Mouse (Mus musculus): Measurements from ENCODE around the gene Ppp1r13b. TPM values are rescaled to one million over a fixed set of nuclear protein-coding genes. Genes with fewer than 3 reads are reported as not detected.
A peak's percentile ranks its signal among the peaks of the same experiment; 100 is the strongest.

Ppp1r13b gene
- total RNA-seq, 2 experiments from 2014 or later, result 7.1 to 8.2 TPM

- no peak for ATAC-seq (replicated peaks; ENCODE audit: low FRiP score, low TSS enrichment, poor library complexity, severe bottlenecking)
Observed at GRCm38 (mm10) chr12:111889251-111889650, 18.7 kb downstream of the Ppp1r13b start.

DNA sequence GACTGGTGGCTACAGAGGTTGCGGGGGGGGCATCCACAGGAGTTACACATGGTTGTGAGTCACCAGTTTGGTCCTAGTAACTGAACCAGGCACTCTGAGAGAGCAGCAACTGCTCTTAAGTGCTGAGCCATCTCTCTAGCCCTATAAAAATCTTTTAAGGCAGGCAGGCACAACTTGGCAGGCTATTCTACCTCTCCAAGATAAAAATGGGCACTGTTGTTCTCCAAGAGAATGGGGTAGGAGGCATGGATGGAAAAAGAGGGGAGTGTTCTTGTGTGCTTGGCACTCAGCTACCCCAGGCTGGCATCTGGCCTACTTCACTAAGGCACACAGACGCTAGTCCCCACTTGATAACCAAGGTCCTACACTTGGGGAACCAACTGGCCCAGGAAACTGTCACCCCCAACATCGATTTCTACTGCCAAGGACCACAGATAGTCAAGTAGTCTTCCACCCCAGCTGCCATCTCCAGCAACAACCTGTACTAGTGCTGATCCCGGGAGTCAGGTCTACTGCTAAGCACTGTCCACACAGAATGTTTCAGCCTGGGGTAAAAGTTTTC, 19.5 kb downstream of the Ppp1r13b start:
- ATAC-seq (replicated peaks; ENCODE audit: low FRiP score, low TSS enrichment, poor library complexity, severe bottlenecking), result peak; percentile 59

GRCm38 (mm10) chr12:111887005-111887404, 20.9 kb downstream of the Ppp1r13b start:
- 0 out of 2 replicates have a peak, but pooled peaks have one; percentile 42 for ATAC-seq (replicated peaks; ENCODE audit: low FRiP score, low TSS enrichment, poor library complexity, severe bottlenecking)

- no peak for ATAC-seq (replicated peaks; ENCODE audit: low FRiP score, low TSS enrichment, poor library complexity, severe bottlenecking)
Observed at GRCm38 (mm10) chr12:111882852-111883251, 25.1 kb downstream of the Ppp1r13b start.

DNA sequence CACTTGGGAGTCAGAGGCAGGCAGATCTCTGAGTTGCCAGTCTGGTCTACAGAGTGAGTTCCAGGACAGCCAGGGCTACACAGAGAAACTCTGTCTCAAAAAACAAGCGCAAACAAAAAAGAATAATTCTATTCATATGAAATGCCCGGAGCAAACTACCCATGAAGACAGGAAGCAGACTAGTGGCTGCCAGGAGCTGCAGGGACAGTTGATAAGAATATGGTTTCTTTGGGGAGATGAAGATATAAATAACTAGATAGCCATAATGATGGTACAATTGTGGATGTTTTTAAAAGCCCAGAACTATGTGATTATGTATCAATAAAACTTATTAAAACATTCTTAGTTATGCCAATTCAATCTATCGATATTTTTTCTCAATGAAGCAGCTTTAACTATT, 25.9 kb downstream of the Ppp1r13b start:
- 0 out of 2 replicates have a peak, but pooled peaks have one; percentile 40 for ATAC-seq (replicated peaks; ENCODE audit: low FRiP score, low TSS enrichment, poor library complexity, severe bottlenecking)

DNA sequence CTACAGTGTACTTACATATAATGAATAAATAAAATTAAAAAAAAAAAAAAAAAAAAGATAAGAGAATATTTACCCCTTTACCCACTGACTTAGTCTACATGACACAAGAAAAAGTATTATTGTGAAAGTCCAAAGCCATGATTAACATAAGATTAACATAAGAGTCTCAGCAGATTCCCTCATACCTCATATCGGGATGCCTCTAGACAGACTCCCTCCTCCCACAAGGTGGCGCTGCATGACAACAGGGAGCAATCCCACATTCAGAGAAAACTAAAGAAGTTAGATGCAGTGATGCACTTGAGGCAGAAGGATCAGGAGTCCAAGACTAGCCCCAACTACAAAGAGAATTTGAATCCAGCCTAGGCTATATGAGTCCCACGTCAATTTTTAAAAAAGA, 29.7 kb downstream of the Ppp1r13b start:
- ATAC-seq (replicated peaks; ENCODE audit: low FRiP score, low TSS enrichment, poor library complexity, severe bottlenecking), result peak; percentile 86

DNA sequence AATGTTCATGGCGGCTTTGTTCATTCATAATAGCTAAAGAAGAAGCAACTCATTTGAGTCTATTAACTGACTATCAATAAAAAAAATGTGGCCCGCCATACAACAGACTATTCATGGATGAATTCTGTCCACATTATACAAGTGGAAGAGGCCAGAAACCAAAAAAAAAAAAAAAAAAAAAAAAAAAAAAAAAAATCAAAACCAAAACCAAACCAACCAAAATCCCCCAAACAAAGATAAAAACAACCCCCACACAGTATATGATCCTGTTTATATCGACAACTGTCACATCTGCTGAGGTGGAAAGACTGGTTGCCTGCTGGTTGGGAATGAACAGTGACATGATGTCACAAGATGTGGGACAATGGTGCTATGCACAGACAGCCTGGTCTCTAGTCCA, 32.4 kb downstream of the Ppp1r13b start:
- no peak for ATAC-seq (replicated peaks; ENCODE audit: low FRiP score, low TSS enrichment, poor library complexity, severe bottlenecking)

GRCm38 (mm10) chr12:111874601-111875140, 33.2 kb downstream of the Ppp1r13b start:
- no peak for ATAC-seq (replicated peaks; ENCODE audit: low FRiP score, low TSS enrichment, poor library complexity, severe bottlenecking)

GRCm38 (mm10) chr12:111872079-111872478, 35.8 kb downstream of the Ppp1r13b start:
- ATAC-seq (replicated peaks; ENCODE audit: low FRiP score, low TSS enrichment, poor library complexity, severe bottlenecking), result peak; percentile 47

DNA sequence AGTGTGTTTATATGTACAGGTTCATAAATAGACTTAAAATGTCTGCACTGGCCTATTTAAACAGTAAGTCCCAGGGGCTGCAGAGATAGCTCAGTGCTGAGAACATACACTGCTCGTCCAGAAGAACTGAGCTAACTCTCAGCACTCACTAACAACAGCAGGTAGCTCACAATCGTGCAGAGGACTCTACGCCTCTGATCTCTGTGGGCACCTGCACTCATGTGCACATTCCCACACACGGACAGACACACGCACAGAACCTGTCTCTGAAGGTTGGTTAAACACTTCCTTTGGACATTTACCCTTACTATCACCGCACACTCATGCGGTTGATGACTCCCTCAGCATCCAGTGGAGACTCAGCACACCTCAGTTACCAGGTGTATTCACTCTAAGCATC, 37.1 kb downstream of the Ppp1r13b start:
- no peak for ATAC-seq (replicated peaks; ENCODE audit: low FRiP score, low TSS enrichment, poor library complexity, severe bottlenecking)

- no peak for ATAC-seq (replicated peaks; ENCODE audit: low FRiP score, low TSS enrichment, poor library complexity, severe bottlenecking)
Observed at GRCm38 (mm10) chr12:111869806-111870205, 38.1 kb downstream of the Ppp1r13b start.

DNA sequence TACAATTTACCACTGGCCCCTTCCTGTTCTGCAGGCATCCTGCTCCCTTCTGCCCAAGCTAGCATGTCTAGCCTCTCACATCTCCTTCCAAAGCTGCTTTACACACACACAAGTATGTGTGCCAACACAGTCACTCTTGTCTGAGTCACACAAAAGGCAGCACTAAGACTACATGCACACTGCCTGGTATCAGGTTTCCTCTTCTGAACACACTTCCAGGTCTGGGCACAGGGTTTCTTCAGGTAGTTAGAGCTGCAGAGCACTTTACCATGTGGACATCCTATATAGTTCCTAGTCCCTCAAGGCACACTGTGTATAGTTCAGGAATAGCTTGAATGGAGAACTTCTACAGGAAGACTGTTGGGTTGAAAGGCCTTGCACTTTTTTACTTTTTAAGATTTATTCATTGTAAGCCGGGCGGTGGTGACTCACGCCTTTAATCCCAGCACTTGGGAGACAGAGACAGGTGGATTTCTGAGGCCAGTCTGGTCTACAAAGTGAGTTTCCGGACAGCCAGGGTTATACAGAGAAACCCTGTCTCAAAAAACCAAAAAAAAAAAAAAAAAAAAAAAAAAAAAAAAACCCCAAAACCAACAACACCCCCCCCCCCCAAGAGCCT, 43.6 kb downstream of the Ppp1r13b start:
- no peak for ATAC-seq (replicated peaks; ENCODE audit: low FRiP score, low TSS enrichment, poor library complexity, severe bottlenecking)

- no peak for ATAC-seq (replicated peaks; ENCODE audit: low FRiP score, low TSS enrichment, poor library complexity, severe bottlenecking)
Observed at GRCm38 (mm10) chr12:111855448-111855847, 52.5 kb downstream of the Ppp1r13b start.

DNA sequence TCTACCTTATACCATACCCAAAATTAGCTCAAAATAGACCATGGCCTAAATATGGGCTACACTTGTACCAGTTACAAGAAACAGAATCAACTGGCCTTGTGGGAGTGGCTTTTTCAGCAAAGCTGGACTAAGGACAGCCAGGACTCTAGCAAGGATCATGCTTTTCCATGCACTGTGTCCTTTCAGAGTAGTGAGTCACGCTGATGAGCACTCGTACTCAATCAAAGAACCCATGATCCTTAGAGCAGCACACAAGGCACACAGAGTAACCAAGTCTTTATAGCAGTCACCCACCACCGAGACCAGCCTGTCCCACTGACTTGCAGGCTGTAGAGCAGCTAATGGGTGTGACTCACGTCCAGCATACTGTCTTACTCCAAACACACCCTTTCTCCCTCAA, 54.4 kb downstream of the Ppp1r13b start:
- no peak; the same call in 1 of the 2 replicates for ATAC-seq (replicated peaks; ENCODE audit: low FRiP score, low TSS enrichment, poor library complexity, severe bottlenecking)

GRCm38 (mm10) chr12:111853011-111853436, 54.9 kb downstream of the Ppp1r13b start:
- ATAC-seq (replicated peaks; ENCODE audit: low FRiP score, low TSS enrichment, poor library complexity, severe bottlenecking), result peak; percentile 51; the same call in 1 of the 2 replicates

DNA sequence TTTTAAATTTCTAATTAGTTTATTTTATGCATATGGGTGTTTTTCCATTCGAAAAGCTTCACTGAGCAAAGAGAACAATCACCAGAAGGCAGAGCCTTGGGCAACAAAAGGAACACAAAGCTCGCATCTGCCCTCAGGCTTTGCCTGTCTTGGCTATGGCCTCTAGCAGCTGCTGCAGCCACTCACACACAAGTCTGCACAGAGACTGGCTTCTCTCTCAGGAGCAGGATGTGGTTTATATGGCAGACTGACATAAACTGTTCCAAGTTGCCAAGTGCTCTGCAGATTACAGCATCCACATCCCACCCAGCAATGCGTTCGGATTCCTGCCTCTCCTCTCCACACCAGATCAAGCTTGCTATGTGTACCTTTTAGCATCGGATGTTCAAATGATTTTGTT, 56.2 kb downstream of the Ppp1r13b start:
- ATAC-seq (replicated peaks; ENCODE audit: low FRiP score, low TSS enrichment, poor library complexity, severe bottlenecking), result no peak

DNA sequence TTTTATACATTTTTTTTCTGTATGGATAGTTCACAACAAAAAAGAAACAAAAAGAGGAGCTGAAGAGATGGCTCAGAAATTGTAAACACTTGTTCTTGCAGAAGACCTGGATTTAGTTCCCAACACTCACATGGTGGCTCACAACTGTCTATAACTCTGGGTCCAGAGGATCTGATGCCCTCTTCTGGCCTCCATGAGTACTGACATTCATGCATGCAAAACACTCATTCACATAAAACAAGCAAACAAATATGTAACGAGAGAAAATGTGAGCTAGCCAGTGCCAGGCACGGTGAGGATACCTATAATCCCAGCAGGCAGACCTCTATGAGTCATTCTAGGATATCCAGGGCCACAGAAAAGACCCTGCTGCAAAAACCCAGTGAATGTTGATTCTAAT, 56.7 kb downstream of the Ppp1r13b start:
- ATAC-seq (replicated peaks; ENCODE audit: low FRiP score, low TSS enrichment, poor library complexity, severe bottlenecking), result peak; percentile 58; the same call in 1 of the 2 replicates

- no peak for ATAC-seq (replicated peaks; ENCODE audit: low FRiP score, low TSS enrichment, poor library complexity, severe bottlenecking)
Observed at GRCm38 (mm10) chr12:111848300-111848798, 59.6 kb downstream of the Ppp1r13b start.

DNA sequence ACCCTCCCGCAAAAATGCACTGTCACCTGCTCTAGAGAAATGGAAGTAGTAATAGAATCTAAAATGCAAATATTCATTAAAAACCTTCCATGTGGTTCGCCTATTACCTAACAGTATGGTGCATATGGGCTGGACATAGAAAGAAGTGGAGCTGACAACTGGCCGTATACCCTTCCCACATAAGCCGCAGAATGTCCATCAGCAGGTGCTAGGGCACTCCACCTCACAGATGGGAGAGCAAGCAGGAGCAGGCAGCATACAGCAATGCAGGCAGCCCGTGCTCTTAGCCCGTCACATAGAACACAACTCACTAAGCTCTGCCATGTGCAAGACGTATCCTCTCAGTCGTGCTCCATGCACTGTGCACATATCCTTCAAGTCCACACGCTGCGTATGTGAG, 61.1 kb downstream of the Ppp1r13b start:
- no peak for ATAC-seq (replicated peaks; ENCODE audit: low FRiP score, low TSS enrichment, poor library complexity, severe bottlenecking)

DNA sequence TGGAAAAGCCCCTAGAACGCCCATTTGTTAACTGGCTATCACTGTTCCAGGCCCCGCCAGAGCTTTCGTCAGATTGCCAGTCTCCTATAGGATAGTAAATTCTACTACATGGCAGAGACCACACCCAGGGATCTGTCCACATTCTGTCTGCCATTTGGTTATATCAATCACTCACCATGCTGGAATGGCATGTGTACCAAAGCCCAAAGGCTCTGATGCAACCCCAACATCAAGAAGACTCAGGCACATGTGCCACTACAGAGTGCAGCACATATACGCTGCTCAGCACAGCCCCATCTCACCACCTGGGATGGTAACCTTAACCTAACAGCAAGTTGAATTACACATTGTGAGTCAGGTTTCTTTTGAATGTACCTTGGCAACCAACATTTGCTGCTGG, 62.0 kb downstream of the Ppp1r13b start:
- ATAC-seq (replicated peaks; ENCODE audit: low FRiP score, low TSS enrichment, poor library complexity, severe bottlenecking), result no peak

- ATAC-seq (replicated peaks; ENCODE audit: low FRiP score, low TSS enrichment, poor library complexity, severe bottlenecking), result no peak
Observed at GRCm38 (mm10) chr12:111843470-111843869, 64.4 kb downstream of the Ppp1r13b start.

Data from megakaryocyte-erythroid progenitor cell, adult 5-6 weeks (primary cell).